ENCODE assay signal across 28 mouse cellular contexts in genomic region chr9:57810691-57811090, GRCm38 (mm10). TPM values are rescaled to one million over a fixed set of nuclear protein-coding genes. Genes with fewer than 3 reads are reported as not detected.
A peak's percentile ranks its signal among the peaks of the same experiment; 100 is the strongest.
DNase-seq lines count a peak whose midpoint lies in the region; ATAC-seq lines count a peak whose summit lies in the region.
"Had no signal": no experiment of that assay in that cellular context is flagged by ENCODE, and none has a peak within 500 bp of the region (broad histone marks: within the 10 kb centered on the region; RNA-seq: fewer than 3 reads in every experiment).

No protein-coding gene starts in this region.

- no peak for ATAC-seq in heart, embryonic 13.5 days (ENCODE audit: extremely low read depth, insufficient number of reproducible peaks, low FRiP score, low TSS enrichment)
- ATAC-seq in midbrain, embryonic 12.5 days (ENCODE audit: low FRiP score, low read depth): no peak
- no peak for ATAC-seq in midbrain, embryonic 11.5 days (ENCODE audit: low FRiP score)
- ATAC-seq: forebrain, embryonic 14.5 days; lung, postnatal 0 days; Patski had no signal

- H3K27me3 ChIP-seq in heart, embryonic 13.5 days (replicated peaks): no peaks in the 10 kb centered on the region
- no peaks in the 10 kb centered on the region for H3K27me3 ChIP-seq in midbrain, embryonic 12.5 days
- no peaks in the 10 kb centered on the region for H3K27me3 ChIP-seq in midbrain, embryonic 11.5 days (ENCODE audit: control insufficient read depth, insufficient read depth, low read length)
- H3K27me3 ChIP-seq: heart, embryonic 12.5 days; liver, embryonic 13.5 days; megakaryocyte, embryonic 14.5 days; Patski had no signal

- no peak overlapping the region for H3K4me2 ChIP-seq in heart, embryonic 13.5 days
- H3K4me2 ChIP-seq in midbrain, embryonic 12.5 days (replicated peaks): no peak overlapping the region
- H3K4me2 ChIP-seq in midbrain, embryonic 11.5 days: no peak overlapping the region
- H3K4me2 ChIP-seq: heart, embryonic 12.5 days; limb, embryonic 15.5 days; liver, embryonic 13.5 days had no signal

- H3K4me1 ChIP-seq in heart, embryonic 13.5 days: peaks cover 99% of the 10 kb centered on the region
- H3K4me1 ChIP-seq in midbrain, embryonic 12.5 days: peaks cover 75% of the 10 kb centered on the region
- peaks cover 15% of the 10 kb centered on the region for H3K4me1 ChIP-seq in midbrain, embryonic 11.5 days (ENCODE audit: control insufficient read depth, insufficient read depth, low read length)

- peaks cover 16% of the 10 kb centered on the region; the same call in 1 of the 2 replicates for H3K36me3 ChIP-seq in heart, embryonic 13.5 days
- peaks cover 7% of the 10 kb centered on the region; the same call in 1 of the 2 replicates for H3K36me3 ChIP-seq in midbrain, embryonic 12.5 days
- no peaks in the 10 kb centered on the region for H3K36me3 ChIP-seq in midbrain, embryonic 11.5 days (ENCODE audit: control insufficient read depth, insufficient read depth, low read length)
- H3K36me3 ChIP-seq: limb, embryonic 15.5 days had no signal

- no peak for DNase-seq in heart, adult 8-10 months (ENCODE audit: low spot score)
- DNase-seq in kidney, adult 18-20 months: peak; percentile 45
- no peak for DNase-seq in kidney, postnatal 4 days
- no peak for DNase-seq in midbrain, embryonic 11.5 days (ENCODE audit: low spot score, missing footprints)
- DNase-seq in kidney, postnatal 25 days: peak; percentile 54 to 67
- no peak for DNase-seq in layer of hippocampus, postnatal 14 days (ENCODE audit: low spot score in 2 of 2)
- DNase-seq: adrenal gland, postnatal 14 days; cerebellum, adult 11 months; cerebellum, adult 9-10 months; cerebellum, postnatal 36 days; gastrocnemius, postnatal 25 days; heart, adult 11 months; heart, postnatal 10 days; liver, embryonic 13.5 days; lung, adult 18-20 months; lung, postnatal 4 days; right cerebral cortex, adult 18-20 months; spleen, adult 18-20 months; thymus, postnatal 36 days had no signal

- 65% methylated on average over 3 of the region's 3 CpGs for WGBS in heart, embryonic 13.5 days
- 72% methylated on average over 3 of the region's 3 CpGs for WGBS in midbrain, embryonic 12.5 days
- WGBS in midbrain, embryonic 11.5 days: 78% methylated on average over 3 of the region's 3 CpGs

- no peak overlapping the region for H3K4me3 ChIP-seq in heart, embryonic 13.5 days
- no peak overlapping the region for H3K4me3 ChIP-seq in midbrain, embryonic 12.5 days
- no peak overlapping the region for H3K4me3 ChIP-seq in midbrain, embryonic 11.5 days (ENCODE audit: low read depth, low read length)
- H3K4me3 ChIP-seq: heart, embryonic 12.5 days; limb, embryonic 10.5 days; limb, embryonic 15.5 days; liver, embryonic 13.5 days had no signal

- no peaks in the 10 kb centered on the region for H3K9me3 ChIP-seq in heart, embryonic 13.5 days
- H3K9me3 ChIP-seq in midbrain, embryonic 12.5 days: no peaks in the 10 kb centered on the region
- no peaks in the 10 kb centered on the region for H3K9me3 ChIP-seq in midbrain, embryonic 11.5 days (ENCODE audit: control insufficient read depth, low read length)
- H3K9me3 ChIP-seq: heart, embryonic 12.5 days; limb, embryonic 10.5 days; limb, embryonic 15.5 days; liver, embryonic 13.5 days; megakaryocyte, embryonic 14.5 days had no signal

- no peak overlapping the region for H3K27ac ChIP-seq in heart, embryonic 13.5 days (replicated peaks)
- peak overlapping the region; percentile 73 for H3K27ac ChIP-seq in midbrain, embryonic 12.5 days (replicated peaks)
- no peak overlapping the region for H3K27ac ChIP-seq in midbrain, embryonic 11.5 days (ENCODE audit: low read depth, low read length)
- H3K27ac ChIP-seq: limb, embryonic 15.5 days; liver, embryonic 13.5 days had no signal

- 0 out of 2 replicates have a peak overlapping the region, but pooled peaks have one; percentile 14 for H3K9ac ChIP-seq in heart, embryonic 13.5 days
- H3K9ac ChIP-seq in midbrain, embryonic 12.5 days (replicated peaks): no peak overlapping the region
- H3K9ac ChIP-seq in midbrain, embryonic 11.5 days (ENCODE audit: low read length): no peak overlapping the region
- H3K9ac ChIP-seq: limb, embryonic 15.5 days; liver, embryonic 13.5 days had no signal

RNA-seq across cellular contexts. Expression of gene Arid3b, which starts 25.9 kb away (rescaled TPM):
- polyA plus RNA-seq in heart, embryonic 13.5 days (2015; fragmentation: Nextera tagmentation; extraction: Ambion mirVana): 11.3 and 12.3 TPM in 2 replicates
- total RNA-seq in heart, adult 8-10 months (2022): 1 to 10 TPM; 2.9 to 5.4 (median 3.4) TPM
- polyA plus RNA-seq in midbrain, embryonic 12.5 days (2016; fragmentation: Nextera tagmentation; extraction: Ambion mirVana): 23.1 and 28.1 TPM in 2 replicates
- 22.0 and 25.7 TPM in 2 replicates for polyA plus RNA-seq in midbrain, embryonic 11.5 days (2014; fragmentation: Nextera tagmentation; extraction: Ambion mirVana)
- 1 to 10 TPM; 7.0 to 8.9 TPM for total RNA-seq in layer of hippocampus, postnatal 14 days (2021)

RNA-seq across cellular contexts. Expression of gene Clk3, which starts 45.0 kb away (rescaled TPM):
- 56.1 and 57.1 TPM in 2 replicates for polyA plus RNA-seq in heart, embryonic 13.5 days (2015; fragmentation: Nextera tagmentation; extraction: Ambion mirVana)
- total RNA-seq in heart, adult 8-10 months (2022): 10 to 100 TPM; 23.8 to 36.5 (median 29.3) TPM
- polyA plus RNA-seq in midbrain, embryonic 12.5 days (2016; fragmentation: Nextera tagmentation; extraction: Ambion mirVana): 90.0 and 94.7 TPM in 2 replicates
- polyA plus RNA-seq in midbrain, embryonic 11.5 days (2014; fragmentation: Nextera tagmentation; extraction: Ambion mirVana): 84.2 and 91.6 TPM in 2 replicates
- 10 to 100 TPM; 65.6 to 82.9 TPM for total RNA-seq in layer of hippocampus, postnatal 14 days (2021)

Comparison
In these comparisons a context has a peak if more than half of its experiments do, and no peak if none do; other contexts are left out.
1. DNase-seq: peak in kidney, adult 18-20 months (single experiment) and kidney, postnatal 25 days (2 of 2); none in heart, adult 8-10 months (single experiment), kidney, postnatal 4 days (0 of 2), midbrain, embryonic 11.5 days (single experiment) and layer of hippocampus, postnatal 14 days (0 of 2).